Mouse (Mus musculus) limb, embryonic 10.5 days (tissue): ENCODE measurements around the gene Gtsf1. TPM values are rescaled to one million over a fixed set of nuclear protein-coding genes. Genes with fewer than 3 reads are reported as not detected.

Source experiments
- DNase-seq: peaks from one replicate; pipeline ENCODE4 v3.0.0-alpha.2; 2017; ENCODE audit warnings: low spot score
- H3K27ac ChIP-seq: fragments of 300-500 bp; sonication (generic); 2 replicates; pipeline ENCODE4 v1.5.1; 2016; ENCODE audit warnings: mild to moderate bottlenecking
- H3K27me3 ChIP-seq: fragments of 300-500 bp; sonication (generic); 2 replicates; pipeline ENCODE4 v1.6.1; 2016; ENCODE audit warnings: low read depth, mild to moderate bottlenecking; ENCODE audit not compliant: poor library complexity, severe bottlenecking
- H3K36me3 ChIP-seq: fragments of 300-500 bp; sonication (generic); 2 replicates; pipeline ENCODE4 v1.6.1; 2016; ENCODE audit warnings: mild to moderate bottlenecking, moderate library complexity
- H3K4me1 ChIP-seq: fragments of 300-500 bp; sonication (generic); 2 replicates; pipeline ENCODE4 v1.6.1; 2016
- H3K4me3 ChIP-seq: fragments of 300-500 bp; sonication (generic); 2 replicates; pipeline ENCODE4 v1.5.1; 2016; ENCODE audit warnings: mild to moderate bottlenecking, moderate library complexity
- H3K9me3 ChIP-seq: fragments of 300-500 bp; sonication (generic); replicated peaks from 2 replicates; pipeline ENCODE4 v1.6.1; 2016; ENCODE audit warnings: mild to moderate bottlenecking
- WGBS: fragments of 180-500 bp; shearing (Covaris S2); methylation state at CpG from one replicate; pipeline ENCODE4 v1.1.7; 2016; 5-methylcytosine and 5-hydroxymethylcytosine counted together
- polyA plus RNA-seq: library from polyadenylated mRNA; unstranded; fragments of >200 nt; fragmentation: Nextera tagmentation; extraction: Ambion mirVana; gene quantifications from 2 replicates; pipeline ENCODE4 v1.2.1, GENCODE M21; 2016

Gtsf1 gene
- polyA plus RNA-seq, 1 experiment from 2014 or later = not detected

GRCm38 (mm10) chr15:103371208-103371607 lies 59.1 kb downstream of the Gtsf1 start:
- no peaks in the 10 kb centered on the region for H3K27me3 ChIP-seq
- no peak for DNase-seq
- H3K27ac ChIP-seq = no peak overlapping the region
- peaks cover 37% of the 10 kb centered on the region for H3K4me1 ChIP-seq
- no peak overlapping the region for H3K4me3 ChIP-seq
- WGBS = 10% methylated on average over 2 of the region's 2 CpGs
- H3K36me3 ChIP-seq = no peaks in the 10 kb centered on the region
- no peaks in the 10 kb centered on the region for H3K9me3 ChIP-seq

- Histone ChIP-seq H3K9me3 (no peaks in the 10 kb centered on the region), H3K27me3 (no peaks in the 10 kb centered on the region), H3K4me1 (peaks cover 34% of the 10 kb centered on the region), H3K4me3 (no peak overlapping the region), H3K36me3 (no peaks in the 10 kb centered on the region), H3K27ac (no peak overlapping the region)
- no peak for DNase-seq
- WGBS = 29% methylated on average over 4 of the region's 4 CpGs
Observed at GRCm38 (mm10) chr15:103370462-103370861, 59.8 kb downstream of the Gtsf1 start.

GRCm38 (mm10) chr15:103369123-103369522 lies 61.1 kb downstream of the Gtsf1 start:
- WGBS = 69% methylated on average over 1 of the region's 1 CpGs
- no peak for DNase-seq
- Histone ChIP-seq H3K9me3 (no peaks in the 10 kb centered on the region), H3K4me1 (peaks cover 47% of the 10 kb centered on the region), H3K27ac (no peak overlapping the region), H3K4me3 (no peak overlapping the region), H3K27me3 (no peaks in the 10 kb centered on the region), H3K36me3 (no peaks in the 10 kb centered on the region)

- Histone ChIP-seq H3K9me3 (no peaks in the 10 kb centered on the region), H3K4me1 (peaks cover 49% of the 10 kb centered on the region), H3K27me3 (no peaks in the 10 kb centered on the region), H3K36me3 (no peaks in the 10 kb centered on the region), H3K4me3 (no peak overlapping the region), H3K27ac (0 out of 2 replicates have a peak overlapping the region, but pooled peaks have one; percentile 5)
- DNase-seq = no peak
- WGBS = 82% methylated on average over 4 of the region's 4 CpGs
Observed at GRCm38 (mm10) chr15:103368179-103368940, 61.9 kb downstream of the Gtsf1 start.

- WGBS = under 1% methylated on average over 51 of the region's 51 CpGs
- Histone ChIP-seq H3K27me3 (no peaks in the 10 kb centered on the region), H3K27ac (peak within 1 kb of the TSS; percentile 98), H3K4me3 (peak within 1 kb of the TSS; percentile 97), H3K9me3 (no peaks in the 10 kb centered on the region), H3K36me3 (peaks cover 3% of the 10 kb centered on the region), H3K4me1 (peaks cover 52% of the 10 kb centered on the region)
- peak; percentile 69 for DNase-seq
Observed at GRCm38 (mm10) chr15:103366376-103367149, 63.7 kb downstream of the Gtsf1 start, which contains the start of gene Itga5. Gene Itga5 (minus strand): TSS chr15:103366763.

GRCm38 (mm10) chr15:103365471-103366375 lies 64.5 kb downstream of the Gtsf1 start:
- H3K27ac ChIP-seq = peak overlapping the region; percentile 98
- no peaks in the 10 kb centered on the region for H3K9me3 ChIP-seq
- WGBS = under 1% methylated on average over 51 of the region's 51 CpGs
- no peaks in the 10 kb centered on the region for H3K27me3 ChIP-seq
- H3K4me3 ChIP-seq = peak overlapping the region; percentile 97
- peak; percentile 77 for DNase-seq
- H3K4me1 ChIP-seq = peaks cover 50% of the 10 kb centered on the region
- H3K36me3 ChIP-seq = peaks cover 9% of the 10 kb centered on the region

GRCm38 (mm10) chr15:103364761-103365160 lies 65.5 kb downstream of the Gtsf1 start:
- Histone ChIP-seq H3K36me3 (peaks cover 15% of the 10 kb centered on the region), H3K9me3 (no peaks in the 10 kb centered on the region), H3K27ac (peak overlapping the region; percentile 98), H3K27me3 (no peaks in the 10 kb centered on the region), H3K4me3 (peak overlapping the region; percentile 97), H3K4me1 (peaks cover 52% of the 10 kb centered on the region)
- DNase-seq = no peak
- 52% methylated on average over 4 of the region's 4 CpGs for WGBS

GRCm38 (mm10) chr15:103363809-103364208 lies 66.5 kb downstream of the Gtsf1 start:
- H3K27me3 ChIP-seq = no peaks in the 10 kb centered on the region
- no peaks in the 10 kb centered on the region for H3K9me3 ChIP-seq
- DNase-seq = no peak
- peaks cover 62% of the 10 kb centered on the region for H3K4me1 ChIP-seq
- 79% methylated on average over 1 of the region's 1 CpGs for WGBS
- H3K4me3 ChIP-seq = no peak overlapping the region
- peaks cover 15% of the 10 kb centered on the region for H3K36me3 ChIP-seq
- H3K27ac ChIP-seq = no peak overlapping the region

- no peak overlapping the region for H3K4me3 ChIP-seq
- no peaks in the 10 kb centered on the region for H3K27me3 ChIP-seq
- no peaks in the 10 kb centered on the region for H3K9me3 ChIP-seq
- 93% methylated on average over 3 of the region's 3 CpGs for WGBS
- H3K4me1 ChIP-seq = peaks cover 66% of the 10 kb centered on the region
- no peak overlapping the region for H3K27ac ChIP-seq
- H3K36me3 ChIP-seq = peaks cover 15% of the 10 kb centered on the region
- DNase-seq = no peak
Observed at GRCm38 (mm10) chr15:103362950-103363349, 67.3 kb downstream of the Gtsf1 start.

- Histone ChIP-seq H3K9me3 (no peaks in the 10 kb centered on the region), H3K27ac (no peak overlapping the region), H3K4me1 (peaks cover 62% of the 10 kb centered on the region), H3K4me3 (no peak overlapping the region), H3K36me3 (peaks cover 20% of the 10 kb centered on the region), H3K27me3 (no peaks in the 10 kb centered on the region)
- 94% methylated on average over 6 of the region's 7 CpGs for WGBS
- no peak for DNase-seq
Observed at GRCm38 (mm10) chr15:103362333-103362732, 67.9 kb downstream of the Gtsf1 start.

GRCm38 (mm10) chr15:103361269-103361668 lies 69.0 kb downstream of the Gtsf1 start:
- Histone ChIP-seq H3K4me1 (peaks cover 52% of the 10 kb centered on the region), H3K9me3 (no peaks in the 10 kb centered on the region), H3K27me3 (no peaks in the 10 kb centered on the region), H3K27ac (peak overlapping the region; percentile 33), H3K36me3 (peaks cover 31% of the 10 kb centered on the region), H3K4me3 (no peak overlapping the region)
- WGBS = 18% methylated on average over 1 of the region's 1 CpGs
- DNase-seq = no peak

- no peak for DNase-seq
- WGBS = 93% methylated on average over 5 of the region's 5 CpGs
- no peak overlapping the region; the same call in 1 of the 2 replicates for H3K27ac ChIP-seq
- peaks cover 47% of the 10 kb centered on the region for H3K4me1 ChIP-seq
- no peak overlapping the region for H3K4me3 ChIP-seq
- H3K36me3 ChIP-seq = peaks cover 43% of the 10 kb centered on the region
- no peaks in the 10 kb centered on the region for H3K27me3 ChIP-seq
- H3K9me3 ChIP-seq = no peaks in the 10 kb centered on the region
Observed at GRCm38 (mm10) chr15:103359869-103360602, 70.2 kb downstream of the Gtsf1 start.
